Mouse (Mus musculus): ENCODE results near the gene Glycam1. TPM values are rescaled to one million over a fixed set of nuclear protein-coding genes. Genes with fewer than 3 reads are reported as not detected.

The Glycam1 gene
- polyA plus RNA-seq, 1 experiment: not detected

GRCm38 (mm10) chr15:103536456-103536855 lies 28.4 kb downstream of the Glycam1 start:
- TF ChIP-seq CTCF (IDR thresholded peaks at IDR 0.05; ENCODE audit: extremely low read depth, insufficient read depth, insufficient read length, insufficient replicate concordance) (no peak), POLR2A (IDR thresholded peaks at IDR 0.05; ENCODE audit: low read depth, low read length) (no peak)
- H3K27me3 ChIP-seq (ENCODE audit: control insufficient read depth, insufficient read depth, low read length): peaks cover 5% of the 10 kb centered on the region
- H3K4me3 ChIP-seq (ENCODE audit: extremely low read depth, insufficient read depth, insufficient read length): no peak overlapping the region
- no peaks in the 10 kb centered on the region; the same call in 1 of the 2 replicates for H3K4me1 ChIP-seq (ENCODE audit: control insufficient read depth, insufficient read depth, insufficient read length)
- no peaks in the 10 kb centered on the region for H3K36me3 ChIP-seq (ENCODE audit: control insufficient read depth, insufficient read depth, low read length)
- DNase-seq (ENCODE audit: low read depth in 1 of 2, low spot score in 2 of 2): no peak
- WGBS: 43% methylated on average over 2 of the region's 2 CpGs
- no peak overlapping the region for H3K27ac ChIP-seq (ENCODE audit: insufficient read depth, low read length)

DNA sequence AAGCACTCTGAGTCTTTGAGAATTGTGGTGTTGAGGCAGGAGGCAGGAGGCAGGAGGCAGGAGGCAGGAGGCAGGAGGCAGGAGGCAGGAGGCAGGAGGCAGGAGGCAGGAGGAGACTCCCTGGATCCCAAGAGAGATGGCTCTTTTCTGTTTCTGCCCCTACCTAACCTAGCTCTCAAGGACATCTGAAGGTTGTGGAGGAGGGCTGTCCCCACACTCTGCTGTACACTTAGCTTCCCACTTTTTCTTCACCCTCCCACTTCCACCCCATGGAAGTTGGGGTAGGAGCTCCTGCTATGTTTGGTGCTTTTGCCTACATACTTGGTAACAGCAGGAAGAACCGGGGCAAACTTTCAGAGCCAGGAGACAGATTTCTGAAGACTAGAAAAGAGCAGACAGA lies 29.1 kb downstream of the Glycam1 start:
- Histone ChIP-seq H3K4me3 (ENCODE audit: extremely low read depth, insufficient read depth, insufficient read length) (no peak overlapping the region), H3K27me3 (ENCODE audit: control insufficient read depth, insufficient read depth, low read length) (peaks cover 5% of the 10 kb centered on the region), H3K36me3 (ENCODE audit: control insufficient read depth, insufficient read depth, low read length) (no peaks in the 10 kb centered on the region), H3K4me1 (ENCODE audit: control insufficient read depth, insufficient read depth, insufficient read length) (no peaks in the 10 kb centered on the region; the same call in 1 of the 2 replicates), H3K27ac (ENCODE audit: insufficient read depth, low read length) (no peak overlapping the region)
- 82% methylated on average over 1 of the region's 1 CpGs for WGBS
- no peak for DNase-seq (ENCODE audit: low read depth in 1 of 2, low spot score in 2 of 2)
- no peak for TF ChIP-seq POLR2A (IDR thresholded peaks at IDR 0.05; ENCODE audit: low read depth, low read length)
- TF ChIP-seq CTCF (IDR thresholded peaks at IDR 0.05; ENCODE audit: extremely low read depth, insufficient read depth, insufficient read length, insufficient replicate concordance): no peak

DNA sequence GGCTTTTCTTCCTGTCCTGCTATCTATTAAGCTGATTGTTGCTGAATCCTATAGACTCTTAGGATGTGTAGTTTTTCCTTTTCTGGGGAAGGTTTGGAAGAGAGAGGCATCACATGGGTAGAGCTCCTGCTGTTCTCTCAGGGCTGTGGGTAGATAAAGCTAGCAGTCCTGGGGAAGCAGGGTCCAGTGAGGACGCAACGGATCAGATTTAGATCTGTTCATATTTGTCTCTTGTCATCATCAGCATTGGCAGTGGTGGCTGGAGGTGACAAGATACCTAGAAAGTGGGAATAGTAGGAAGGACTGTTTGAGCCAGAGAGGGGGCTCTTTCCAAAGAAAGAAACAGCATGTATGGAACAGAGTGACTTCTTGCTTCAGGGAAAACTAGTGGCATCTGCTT lies 29.9 kb downstream of the Glycam1 start:
- TF ChIP-seq CTCF (IDR thresholded peaks at IDR 0.05; ENCODE audit: extremely low read depth, insufficient read depth, insufficient read length, insufficient replicate concordance) (no peak), POLR2A (IDR thresholded peaks at IDR 0.05; ENCODE audit: low read depth, low read length) (no peak)
- no peak overlapping the region for H3K27ac ChIP-seq (ENCODE audit: insufficient read depth, low read length)
- no peaks in the 10 kb centered on the region for H3K36me3 ChIP-seq (ENCODE audit: control insufficient read depth, insufficient read depth, low read length)
- H3K27me3 ChIP-seq (ENCODE audit: control insufficient read depth, insufficient read depth, low read length): peaks cover 5% of the 10 kb centered on the region
- H3K4me3 ChIP-seq (ENCODE audit: extremely low read depth, insufficient read depth, insufficient read length): no peak overlapping the region
- no peaks in the 10 kb centered on the region; the same call in 1 of the 2 replicates for H3K4me1 ChIP-seq (ENCODE audit: control insufficient read depth, insufficient read depth, insufficient read length)
- no peak for DNase-seq (ENCODE audit: low read depth in 1 of 2, low spot score in 2 of 2)
- 94% methylated on average over 2 of the region's 2 CpGs for WGBS

GRCm38 (mm10) chr15:103534054-103534620 lies 30.7 kb downstream of the Glycam1 start:
- 83% methylated on average over 7 of the region's 7 CpGs for WGBS
- DNase-seq (ENCODE audit: low read depth in 1 of 2, low spot score in 2 of 2): no peak
- Histone ChIP-seq H3K4me1 (ENCODE audit: control insufficient read depth, insufficient read depth, insufficient read length) (no peaks in the 10 kb centered on the region; the same call in 1 of the 2 replicates), H3K27ac (ENCODE audit: insufficient read depth, low read length) (no peak overlapping the region), H3K27me3 (ENCODE audit: control insufficient read depth, insufficient read depth, low read length) (peaks cover 5% of the 10 kb centered on the region), H3K4me3 (ENCODE audit: extremely low read depth, insufficient read depth, insufficient read length) (no peak overlapping the region), H3K36me3 (ENCODE audit: control insufficient read depth, insufficient read depth, low read length) (no peaks in the 10 kb centered on the region)
- no peak for TF ChIP-seq CTCF (IDR thresholded peaks at IDR 0.05; ENCODE audit: extremely low read depth, insufficient read depth, insufficient read length, insufficient replicate concordance)
- TF ChIP-seq POLR2A (IDR thresholded peaks at IDR 0.05; ENCODE audit: low read depth, low read length): no peak

GRCm38 (mm10) chr15:103530372-103530771 lies 34.5 kb downstream of the Glycam1 start:
- Histone ChIP-seq H3K36me3 (ENCODE audit: control insufficient read depth, insufficient read depth, low read length) (peaks cover 6% of the 10 kb centered on the region), H3K27ac (ENCODE audit: insufficient read depth, low read length) (no peak overlapping the region), H3K4me3 (ENCODE audit: extremely low read depth, insufficient read depth, insufficient read length) (no peak overlapping the region), H3K4me1 (ENCODE audit: control insufficient read depth, insufficient read depth, insufficient read length) (no peaks in the 10 kb centered on the region), H3K27me3 (ENCODE audit: control insufficient read depth, insufficient read depth, low read length) (no peaks in the 10 kb centered on the region)
- peak; percentile 84; the same call in 1 of the 2 replicates for TF ChIP-seq CTCF (IDR thresholded peaks at IDR 0.05; ENCODE audit: extremely low read depth, insufficient read depth, insufficient read length, insufficient replicate concordance)
- no peak for TF ChIP-seq POLR2A (IDR thresholded peaks at IDR 0.05; ENCODE audit: low read depth, low read length)
- DNase-seq (ENCODE audit: low read depth in 1 of 2, low spot score in 2 of 2): peak in 1 of 2 experiments; percentile 16
- 6% methylated on average over 5 of the region's 5 CpGs for WGBS

DNA sequence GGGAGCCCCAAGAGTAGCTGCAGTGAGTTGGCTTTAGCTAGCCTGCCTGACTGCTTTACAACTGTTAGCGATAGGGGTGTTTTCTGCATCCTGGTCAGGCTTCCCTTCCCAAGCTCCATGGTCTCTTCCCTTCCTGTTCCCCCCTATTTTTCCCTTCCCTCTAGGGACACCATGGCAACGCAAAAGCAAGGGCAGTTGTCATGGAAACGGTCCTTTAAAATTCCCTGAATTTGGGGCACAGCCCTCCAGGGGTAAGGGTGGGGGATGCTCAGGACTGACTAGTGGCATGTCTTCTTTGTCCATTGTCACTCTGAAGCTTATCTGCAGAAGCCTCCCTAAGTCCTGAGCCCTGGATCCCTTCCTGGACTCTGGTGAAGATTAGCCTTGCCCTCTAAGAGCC lies 41.7 kb downstream of the Glycam1 start:
- WGBS: 91% methylated on average over 3 of the region's 3 CpGs
- no peak overlapping the region for H3K27ac ChIP-seq (ENCODE audit: insufficient read depth, low read length)
- H3K4me3 ChIP-seq (ENCODE audit: extremely low read depth, insufficient read depth, insufficient read length): no peak overlapping the region
- H3K27me3 ChIP-seq (ENCODE audit: control insufficient read depth, insufficient read depth, low read length): no peaks in the 10 kb centered on the region
- H3K4me1 ChIP-seq (ENCODE audit: control insufficient read depth, insufficient read depth, insufficient read length): no peaks in the 10 kb centered on the region
- peaks cover 13% of the 10 kb centered on the region for H3K36me3 ChIP-seq (ENCODE audit: control insufficient read depth, insufficient read depth, low read length)
- DNase-seq (ENCODE audit: low read depth in 1 of 2, low spot score in 2 of 2): no peak
- TF ChIP-seq CTCF (IDR thresholded peaks at IDR 0.05; ENCODE audit: extremely low read depth, insufficient read depth, insufficient read length, insufficient replicate concordance) (no peak), POLR2A (IDR thresholded peaks at IDR 0.05; ENCODE audit: low read depth, low read length) (no peak)

- Histone ChIP-seq H3K27ac (ENCODE audit: insufficient read depth, low read length) (no peak overlapping the region), H3K4me1 (ENCODE audit: control insufficient read depth, insufficient read depth, insufficient read length) (no peaks in the 10 kb centered on the region), H3K4me3 (ENCODE audit: extremely low read depth, insufficient read depth, insufficient read length) (no peak overlapping the region), H3K36me3 (ENCODE audit: control insufficient read depth, insufficient read depth, low read length) (peaks cover 11% of the 10 kb centered on the region), H3K27me3 (ENCODE audit: control insufficient read depth, insufficient read depth, low read length) (no peaks in the 10 kb centered on the region)
- no peak for DNase-seq (ENCODE audit: low read depth in 1 of 2, low spot score in 2 of 2)
- 70% methylated on average over 3 of the region's 3 CpGs for WGBS
- TF ChIP-seq CTCF (IDR thresholded peaks at IDR 0.05; ENCODE audit: extremely low read depth, insufficient read depth, insufficient read length, insufficient replicate concordance) (no peak), POLR2A (IDR thresholded peaks at IDR 0.05; ENCODE audit: low read depth, low read length) (no peak)
These were observed 42.3 kb downstream of the Glycam1 start for GRCm38 (mm10) chr15:103522458-103523099.
